Mouse (Mus musculus): ENCODE results near the gene Slc12a8.
"Not testable (repeated sequence)": the region's sequence is repeated elsewhere in the genome, so short reads cannot be mapped to it uniquely, and the experiment has no call there.

Gene Slc12a8

DNA sequence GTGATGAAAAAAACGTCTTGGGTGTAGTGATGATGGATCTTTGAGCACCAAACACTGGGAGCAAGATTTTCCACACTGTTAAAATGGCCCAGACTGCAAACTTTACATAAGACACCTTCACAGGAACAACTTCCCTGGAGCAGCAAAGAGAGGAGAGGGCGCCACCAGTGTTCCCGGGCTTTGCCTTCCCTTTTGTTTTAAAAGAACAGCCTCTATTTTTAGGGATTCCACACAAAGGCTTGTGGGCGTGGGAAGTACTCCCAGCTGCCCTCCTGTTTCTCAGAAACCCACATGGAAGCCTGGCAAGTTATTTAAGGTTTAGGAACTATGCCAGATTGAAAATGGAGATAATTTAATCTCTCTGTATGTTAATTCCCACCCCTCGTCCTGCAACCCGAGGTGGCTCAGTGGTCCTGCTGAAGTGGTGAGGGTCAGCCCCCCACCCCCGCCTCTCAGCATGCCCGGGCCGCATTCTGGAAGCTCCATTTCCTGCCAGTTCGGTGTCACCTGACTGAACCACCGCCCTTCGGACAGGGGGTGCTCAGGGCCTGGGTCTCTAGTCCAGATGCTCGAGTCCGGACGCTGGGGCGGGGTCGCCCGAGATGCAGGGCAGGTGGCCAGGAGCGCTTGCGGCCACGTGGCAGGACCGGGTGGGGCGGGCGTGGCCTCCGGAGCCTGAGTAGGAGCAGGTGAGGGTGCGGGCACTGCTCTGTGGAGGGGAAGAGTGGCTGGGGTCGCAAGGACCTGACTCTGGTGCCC is at the start of gene Slc12a8:
TSS of gene Slc12a8 (plus strand) at position 522 of the 759 bp plus-strand sequence.
- peak; percentile 75 for DNase-seq

DNA sequence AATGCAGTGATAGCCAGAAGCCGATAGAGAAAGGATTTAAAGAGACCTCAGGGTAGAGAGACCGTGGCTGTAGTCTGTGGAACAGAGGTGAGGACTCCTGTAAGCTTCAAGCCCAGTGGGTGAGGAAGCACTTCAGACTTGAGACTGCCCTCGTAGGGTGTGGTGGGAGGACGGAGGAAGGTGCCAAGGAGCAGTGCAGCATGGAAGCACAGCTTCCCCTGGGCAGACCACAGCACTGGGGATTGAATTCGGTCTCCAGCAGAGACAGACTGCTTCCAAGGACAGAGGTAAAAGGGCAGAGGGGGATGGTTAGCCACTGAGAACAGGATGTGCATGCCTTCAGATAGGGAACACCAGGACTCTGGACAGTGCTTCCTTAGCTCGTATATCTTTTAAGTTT is 49.7 kb upstream of the Slc12a8 start:
- no peak for DNase-seq

DNA sequence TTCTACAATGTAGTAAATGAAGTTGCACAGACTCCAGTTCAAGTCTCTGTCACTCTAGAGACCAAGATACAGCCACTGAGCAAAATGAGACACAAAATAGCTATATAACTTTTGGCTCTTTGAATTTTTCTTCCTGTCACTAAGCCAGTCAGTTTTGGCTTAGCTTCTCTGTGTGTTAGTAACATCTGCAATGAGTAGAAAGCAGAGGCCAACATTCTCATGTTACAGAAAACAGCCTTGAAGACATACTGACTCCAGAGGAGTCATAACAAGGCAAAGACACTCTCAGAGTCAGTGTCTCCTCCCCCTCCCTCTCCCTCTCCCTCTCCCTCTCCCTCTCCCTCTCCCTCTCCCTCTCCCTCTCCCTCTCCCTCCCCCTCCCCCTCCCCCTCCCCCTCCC is 47.2 kb upstream of the Slc12a8 start:
- no peak for DNase-seq

DNA sequence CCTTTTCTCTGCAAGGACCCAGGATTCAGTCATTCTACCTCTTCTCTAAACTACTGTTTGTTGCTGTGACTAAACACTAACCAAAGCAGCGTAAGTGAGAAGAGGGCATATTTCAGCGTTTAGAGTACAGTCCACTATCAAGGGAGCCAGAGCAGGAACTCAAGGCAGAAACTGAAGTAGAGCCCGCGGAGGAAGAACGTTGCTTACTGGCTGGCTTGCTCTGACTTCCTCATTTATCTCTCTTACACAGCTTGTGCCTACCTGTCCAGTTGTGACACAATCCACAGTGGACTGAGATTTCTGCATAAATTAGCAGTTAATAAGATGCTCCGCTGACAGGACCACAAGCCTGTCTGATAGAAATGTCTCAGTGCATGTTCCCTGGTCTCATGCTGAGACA is 42.7 kb upstream of the Slc12a8 start:
- no peak for DNase-seq

DNA sequence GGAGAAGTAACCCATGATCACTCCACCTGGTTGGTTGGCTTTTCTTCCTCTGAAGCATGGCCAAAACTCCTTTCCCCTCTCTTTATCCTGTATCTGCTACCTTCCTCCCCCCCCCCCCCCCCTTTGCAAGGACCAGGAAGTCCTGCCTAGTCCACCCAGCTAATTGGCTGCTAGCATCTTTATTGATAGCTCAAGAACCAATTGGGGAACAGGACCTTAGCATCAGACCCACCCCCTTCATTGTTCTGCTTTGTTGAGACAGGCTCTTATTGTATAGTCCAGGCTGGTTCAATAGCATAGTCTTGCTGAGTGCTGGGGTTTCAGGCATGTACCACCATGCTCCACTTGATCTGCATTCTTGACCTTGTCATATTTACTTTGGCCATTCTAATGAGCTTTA is 37.2 kb upstream of the Slc12a8 start:
- no peak for DNase-seq

DNA sequence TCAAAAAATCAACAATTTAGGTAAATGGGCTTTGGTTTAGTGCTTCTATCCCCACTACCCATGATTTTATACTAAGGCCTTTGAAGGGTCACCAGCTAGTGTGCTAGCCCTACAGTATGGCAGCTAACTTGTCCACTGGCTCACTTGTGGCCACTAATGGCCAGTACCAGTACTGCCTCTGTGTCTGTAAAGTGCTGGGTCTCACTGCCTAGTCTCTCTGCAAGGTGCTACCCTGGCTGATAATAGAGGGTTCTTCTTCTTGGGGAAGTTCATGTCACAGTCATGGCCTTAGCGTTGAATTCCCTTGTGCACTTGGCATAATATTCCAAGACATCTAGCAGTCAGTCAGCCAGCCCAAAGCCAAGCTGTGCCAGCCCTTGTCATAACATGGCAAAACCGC is 36.0 kb upstream of the Slc12a8 start:
- no peak for DNase-seq

DNA sequence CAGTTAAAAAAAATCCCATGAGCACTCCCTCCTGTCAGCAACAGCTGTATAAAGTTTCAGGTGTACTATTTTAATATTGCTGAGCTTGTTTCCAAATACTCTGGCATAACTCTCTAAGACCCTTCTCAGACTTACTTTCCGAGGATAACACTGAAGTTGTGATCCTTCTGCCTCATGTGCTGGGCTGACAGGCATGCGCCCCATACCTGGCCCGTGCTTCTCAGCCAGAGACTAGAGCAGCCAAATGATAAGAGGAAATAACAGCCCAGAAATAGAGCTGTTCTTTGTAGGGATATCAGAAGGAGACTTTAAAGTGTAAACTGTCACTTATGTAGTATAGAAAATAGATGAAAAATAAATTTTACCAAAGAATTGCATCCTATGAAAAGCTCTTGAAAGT is 34.8 kb upstream of the Slc12a8 start:
- DNase-seq = no peak

DNA sequence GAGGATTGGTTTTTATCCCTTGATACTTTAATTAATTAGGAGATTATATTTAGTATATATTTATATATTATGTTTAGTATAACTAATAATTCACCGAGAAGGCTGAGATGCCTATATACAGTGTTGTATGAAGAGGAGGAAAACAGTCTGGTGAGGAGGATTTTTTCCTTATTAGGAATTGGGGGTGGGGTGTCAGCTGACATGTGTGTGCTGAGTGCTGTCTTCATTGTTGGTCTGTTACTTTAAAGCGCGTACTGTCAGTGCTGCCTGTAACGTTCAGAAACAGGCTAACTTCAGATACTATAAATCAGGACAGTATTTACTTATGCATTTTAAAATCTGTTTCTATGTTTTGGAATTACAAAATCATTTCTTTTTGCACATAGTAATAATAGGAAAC is 29.4 kb upstream of the Slc12a8 start:
- DNase-seq = no peak

DNA sequence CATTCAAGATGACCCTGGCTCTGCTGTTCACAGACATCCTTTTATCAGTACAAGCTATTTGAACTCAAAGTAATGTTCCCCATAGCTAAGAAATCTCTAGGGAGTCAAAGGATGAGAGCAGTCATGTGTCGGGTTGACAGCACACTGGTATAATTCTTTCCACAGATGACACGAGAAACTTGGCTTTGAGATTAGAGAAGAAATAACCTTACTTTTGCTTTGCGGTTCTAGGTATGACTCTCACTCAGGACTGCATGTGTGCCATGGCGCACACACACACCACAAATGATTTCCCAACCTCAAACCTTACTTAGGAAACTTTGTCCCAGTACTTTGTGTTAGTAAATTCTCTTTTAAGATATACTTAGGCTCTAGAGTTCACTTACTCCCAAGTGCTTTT is 22.8 kb upstream of the Slc12a8 start:
- no peak for DNase-seq

DNA sequence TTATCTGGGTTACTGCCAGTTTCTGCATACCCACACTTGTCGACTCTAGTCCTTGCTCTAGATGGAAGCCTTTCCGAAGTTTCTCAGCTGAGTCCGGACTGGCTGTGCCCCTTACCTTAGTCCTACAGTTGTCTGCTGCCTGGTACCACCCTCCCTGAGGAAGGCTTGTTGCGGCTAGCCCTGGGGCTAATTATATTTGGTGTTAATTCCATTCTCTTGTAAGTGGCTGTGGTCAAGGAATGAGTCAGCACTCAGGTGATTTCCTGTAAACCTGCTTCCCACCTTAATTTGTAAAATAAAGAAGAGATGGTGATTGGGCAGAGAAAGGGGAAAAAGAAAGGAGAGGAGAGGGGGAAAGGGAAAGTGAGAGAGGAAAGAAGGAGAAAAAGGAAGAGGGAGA is 9.0 kb upstream of the Slc12a8 start:
- no peak for DNase-seq

DNA sequence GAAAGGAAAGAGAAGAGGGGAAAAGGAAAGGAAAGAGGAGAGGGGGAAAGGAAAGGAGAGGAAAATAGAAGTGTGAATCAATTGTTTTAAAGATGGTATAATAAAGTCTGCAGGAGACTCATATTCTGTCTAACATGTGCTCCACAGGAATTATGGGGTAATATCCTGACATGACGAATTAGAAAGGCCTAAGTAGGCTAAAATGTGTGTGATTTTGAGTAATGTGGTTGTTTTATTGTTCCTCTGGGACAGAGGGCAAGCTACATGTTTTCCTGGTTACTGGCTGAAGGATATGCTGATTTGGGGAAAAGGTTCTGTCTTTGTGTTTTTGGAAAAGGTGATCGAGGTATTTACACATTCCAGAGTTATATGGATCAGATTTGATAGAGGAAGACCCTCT is 7.9 kb upstream of the Slc12a8 start:
- not testable (repeated sequence) for DNase-seq

DNA sequence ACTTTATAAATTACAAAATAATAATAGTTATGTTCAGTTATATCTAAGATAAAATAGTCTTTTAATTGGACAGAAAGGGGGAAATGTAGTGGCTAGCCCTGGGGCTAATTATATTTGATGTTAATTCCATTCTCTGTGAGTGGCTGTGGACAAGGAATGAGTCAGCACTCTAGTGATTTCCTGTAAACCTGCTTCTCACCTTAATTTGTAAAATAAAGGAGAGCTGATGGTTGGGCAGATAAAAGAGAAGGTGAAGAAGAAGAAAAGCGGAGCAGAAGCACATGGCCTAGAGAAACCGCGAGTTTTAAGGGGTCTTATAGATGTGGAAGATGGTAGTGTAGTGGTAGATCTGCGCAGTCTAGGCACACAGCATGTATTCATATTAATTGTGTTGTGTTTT is 6.3 kb upstream of the Slc12a8 start:
- DNase-seq = not testable (repeated sequence)

DNA sequence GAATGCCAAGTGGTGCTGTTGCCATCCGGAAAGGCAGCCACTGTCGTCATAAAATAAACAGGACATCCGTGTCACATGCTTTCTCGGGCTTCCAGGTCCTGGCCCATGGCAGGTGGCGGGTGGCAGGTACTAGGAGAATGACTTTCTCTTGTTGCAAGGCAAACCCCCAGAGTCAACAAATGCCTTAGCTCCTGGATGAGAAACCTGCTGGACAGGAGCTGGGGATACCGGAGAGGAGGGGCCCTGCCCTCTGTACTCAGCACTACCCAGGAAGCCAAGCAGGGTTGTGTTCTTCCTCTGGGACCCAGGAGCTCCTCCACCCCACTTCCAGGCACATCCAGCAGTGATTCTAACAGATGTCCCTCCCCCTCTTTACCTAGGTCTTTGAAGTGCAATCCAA is 4.6 kb upstream of the Slc12a8 start:
- no peak for DNase-seq

DNA sequence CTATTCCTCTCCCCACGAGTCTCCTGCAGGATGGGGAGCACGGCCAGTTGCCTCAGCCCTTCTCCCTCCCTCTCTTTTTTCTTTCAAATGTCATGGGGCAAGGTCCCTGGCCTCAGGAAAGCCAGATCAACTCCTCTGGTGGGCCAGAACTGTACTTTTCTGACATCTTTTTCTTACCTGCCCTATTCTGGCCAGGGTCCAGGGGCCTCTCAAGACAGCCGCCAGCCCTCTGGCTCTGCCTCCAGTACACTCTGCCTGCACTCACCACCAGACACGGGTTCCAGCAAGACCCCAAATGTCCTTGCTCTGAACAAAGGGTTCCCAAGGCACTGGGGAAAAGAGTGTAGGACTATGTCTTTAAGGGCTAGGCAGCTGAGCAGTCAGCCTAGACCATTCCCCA is 499 bp downstream of the Slc12a8 start:
- DNase-seq = no peak

DNA sequence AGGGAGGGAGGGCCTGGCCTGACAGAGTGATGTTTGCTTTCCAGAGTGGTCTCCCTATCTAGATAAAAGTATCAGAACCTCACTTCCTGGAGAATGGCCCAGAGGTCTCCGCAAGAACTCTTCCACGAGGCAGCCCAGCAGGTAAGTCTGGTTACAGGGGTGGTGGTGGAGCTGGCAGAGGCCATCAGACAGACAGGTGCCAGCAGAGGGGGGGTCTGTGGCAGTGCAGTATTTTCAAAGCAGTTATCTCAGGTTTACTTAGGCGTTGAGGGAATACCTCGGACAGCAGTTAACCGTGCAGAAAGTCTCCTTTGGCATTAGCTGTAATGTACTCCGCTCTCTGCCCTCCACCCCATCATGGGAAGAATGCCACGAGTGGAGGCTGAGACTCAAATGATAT is 1.1 kb downstream of the Slc12a8 start:
- DNase-seq = no peak

DNA sequence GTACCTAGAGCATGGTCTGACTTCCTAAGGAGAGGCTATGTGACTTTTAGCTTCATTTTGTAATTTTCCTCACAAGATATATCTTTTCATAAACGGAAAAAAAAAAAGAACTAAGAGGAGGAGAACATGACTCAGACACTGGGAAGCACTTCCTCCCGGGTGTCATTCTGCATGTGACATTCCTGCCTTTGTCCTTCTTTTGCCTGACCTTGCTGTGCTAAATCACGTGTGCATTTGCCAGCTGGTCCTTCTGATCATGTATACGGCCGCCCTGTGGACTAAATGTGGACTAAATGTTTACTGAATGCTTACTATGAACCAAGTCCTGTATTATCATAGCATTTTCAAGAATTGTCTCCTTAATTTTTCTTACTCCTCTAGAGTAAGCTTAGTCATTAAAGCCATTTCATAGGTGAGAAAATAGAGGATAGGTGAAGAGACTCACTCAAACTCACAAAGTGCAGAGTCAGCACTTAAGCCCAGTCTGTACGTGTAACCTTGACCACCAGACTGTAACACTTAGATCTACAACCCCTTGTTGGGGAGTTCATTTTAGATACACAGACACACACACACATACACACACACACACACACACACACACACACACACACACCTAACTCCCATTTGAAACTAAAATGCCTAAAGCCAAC is 2.9 kb downstream of the Slc12a8 start:
- DNase-seq = no peak

DNA sequence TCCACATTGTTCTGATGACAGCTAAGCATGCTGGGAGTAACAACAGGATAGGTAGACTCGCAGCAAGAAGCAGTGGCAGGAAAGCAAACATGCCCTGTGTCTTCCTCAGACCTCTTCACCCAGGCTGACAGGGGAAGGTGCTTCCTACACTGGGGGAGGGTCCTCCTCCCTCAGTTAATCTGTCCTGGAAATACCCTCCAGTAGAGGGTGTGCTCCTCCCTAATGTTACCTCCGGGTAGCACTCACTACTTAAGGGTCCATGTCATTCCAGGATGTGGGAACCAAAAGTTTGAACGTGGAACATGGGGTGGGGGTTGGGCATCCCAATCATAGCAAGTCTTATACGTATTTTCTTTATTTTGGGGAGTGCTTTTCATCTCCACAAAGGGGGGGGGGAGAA is 5.4 kb downstream of the Slc12a8 start:
- no peak for DNase-seq

DNA sequence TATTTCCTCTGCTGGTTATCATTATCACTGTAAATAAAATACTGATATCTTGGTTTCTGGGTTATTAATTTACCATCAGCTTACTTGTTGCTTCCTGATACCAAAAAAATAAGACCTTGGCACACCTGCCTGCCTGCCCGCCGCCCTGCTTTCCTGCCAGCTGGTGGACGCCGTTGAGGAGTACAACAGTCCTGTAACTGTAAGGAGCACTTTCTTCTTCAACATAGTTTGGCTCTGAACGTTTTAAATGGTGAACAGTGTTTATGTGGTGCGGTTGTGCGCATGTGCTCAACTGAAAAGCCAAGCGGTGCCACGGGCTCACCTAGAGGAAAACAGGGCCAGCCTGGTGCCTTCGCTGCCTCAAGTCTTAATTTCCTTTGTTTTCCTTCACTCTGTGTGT is 6.4 kb downstream of the Slc12a8 start:
- DNase-seq = no peak

DNA sequence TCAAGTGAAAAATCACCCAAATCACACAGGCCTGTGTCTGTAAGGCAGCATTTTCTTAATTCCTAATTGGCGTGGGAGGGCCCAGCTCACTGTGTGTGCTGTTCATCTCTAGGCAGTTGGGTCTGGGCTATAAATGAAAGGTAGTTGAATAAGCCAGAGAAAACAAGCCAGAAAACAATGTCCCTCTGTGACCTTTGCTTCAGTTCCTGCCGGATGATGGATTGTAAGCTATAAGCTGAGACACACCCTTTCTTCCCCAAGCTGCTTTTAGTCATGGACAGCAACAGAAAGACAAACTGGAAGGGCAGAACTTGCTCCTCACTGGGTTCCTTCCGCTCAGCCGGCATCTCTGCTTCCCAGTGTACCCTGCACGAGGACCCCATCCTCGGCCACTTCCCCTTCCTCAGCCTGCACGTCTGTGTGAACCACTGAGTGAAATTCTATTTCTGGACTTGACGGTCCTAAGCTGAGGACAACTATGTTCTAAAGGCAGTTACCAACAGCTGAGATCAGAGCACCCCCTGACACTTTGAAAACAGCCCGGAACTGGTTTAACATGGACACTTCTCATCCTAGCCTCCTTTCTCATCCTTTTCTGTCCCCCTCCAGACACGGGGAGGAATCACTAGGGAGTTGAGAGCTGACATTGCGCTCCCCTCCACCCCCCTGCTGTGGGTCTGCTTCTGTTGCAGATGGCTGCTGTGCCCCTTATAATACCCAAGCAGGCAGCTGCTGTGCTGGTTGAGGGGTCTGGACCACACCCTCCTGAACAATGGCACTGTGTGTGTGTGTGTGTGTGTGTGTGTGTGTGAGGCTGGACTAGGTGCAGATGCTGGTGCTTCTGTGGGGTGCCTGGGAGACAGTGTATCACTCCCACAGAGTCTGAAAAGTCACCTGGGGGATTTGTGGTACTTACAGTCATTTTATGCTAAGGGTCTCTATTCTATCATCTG is 12.7 kb downstream of the Slc12a8 start:
- DNase-seq = no peak

DNA sequence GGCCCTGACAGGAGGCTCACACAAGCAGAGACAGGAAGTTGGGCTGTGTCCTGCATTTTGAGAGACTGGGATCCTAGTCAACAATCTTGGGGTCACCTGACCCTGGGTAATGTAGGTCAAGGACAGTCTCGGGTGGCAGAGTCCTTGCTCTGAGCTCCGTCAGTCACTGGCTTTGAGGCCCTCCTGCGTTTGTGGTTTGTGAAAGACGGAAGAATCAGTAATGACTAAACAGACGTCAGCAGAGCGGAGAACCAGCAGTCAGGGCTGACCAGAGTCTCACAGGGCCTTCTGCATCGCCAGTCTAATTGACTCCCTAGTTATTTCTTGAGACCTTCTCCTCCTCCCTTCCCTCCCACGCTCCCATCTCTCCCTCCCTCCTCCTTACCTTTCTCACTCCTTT is 14.1 kb downstream of the Slc12a8 start:
- DNase-seq = no peak

DNA sequence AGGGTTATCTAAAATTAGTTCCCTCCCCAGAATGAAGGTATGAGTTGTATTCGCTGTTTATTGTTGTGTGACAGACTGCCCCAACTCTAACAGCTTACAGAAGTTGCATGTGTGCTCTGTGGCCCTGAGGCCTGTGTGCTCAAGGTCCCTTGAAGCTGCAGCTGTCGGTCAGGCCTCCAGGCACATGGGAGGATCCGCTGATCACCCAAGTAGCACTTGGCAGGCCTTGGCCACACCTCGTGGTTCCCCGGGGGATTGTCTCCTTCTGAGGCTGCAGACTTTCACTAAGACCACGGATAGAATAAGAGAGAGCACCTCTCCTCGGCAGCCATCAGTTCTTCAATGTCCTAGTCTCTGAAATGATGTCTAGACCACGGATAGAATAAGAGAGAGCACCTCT is 19.3 kb downstream of the Slc12a8 start:
- DNase-seq = no peak

DNA sequence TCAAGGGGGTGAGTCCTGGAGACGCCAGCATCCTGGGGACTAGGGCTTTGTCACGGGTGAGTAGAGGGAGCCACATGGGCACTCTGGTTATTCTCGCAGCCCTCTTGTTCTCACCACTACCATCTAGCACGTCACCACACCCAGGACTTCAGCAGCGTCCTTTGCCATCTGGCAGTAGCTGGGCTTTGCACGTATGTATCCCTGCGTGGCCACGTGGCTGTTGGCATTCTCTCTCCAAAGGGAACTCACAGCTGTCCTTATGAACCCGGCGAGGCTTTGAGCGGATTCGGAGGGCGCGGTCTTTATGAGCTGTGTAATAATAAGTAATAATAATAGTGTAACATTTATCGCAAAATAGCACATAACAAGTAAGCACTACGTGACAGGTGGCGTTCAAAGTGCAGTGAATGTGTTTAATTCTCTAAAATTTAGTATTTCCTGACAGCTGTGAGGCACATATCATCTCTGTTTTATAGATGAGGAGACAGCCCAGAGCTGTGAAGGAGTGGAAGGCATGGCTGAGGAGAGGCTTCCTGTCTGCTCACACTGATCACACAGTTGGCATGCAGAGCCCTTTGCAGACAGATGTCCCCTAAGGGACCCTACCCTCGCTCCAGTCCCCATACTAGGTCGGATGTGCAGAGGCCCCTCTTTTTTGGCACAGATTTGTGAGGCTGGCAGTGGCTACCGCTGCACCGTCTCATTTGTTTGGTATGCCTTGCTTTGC is 20.5 kb downstream of the Slc12a8 start:
- no peak for DNase-seq

DNA sequence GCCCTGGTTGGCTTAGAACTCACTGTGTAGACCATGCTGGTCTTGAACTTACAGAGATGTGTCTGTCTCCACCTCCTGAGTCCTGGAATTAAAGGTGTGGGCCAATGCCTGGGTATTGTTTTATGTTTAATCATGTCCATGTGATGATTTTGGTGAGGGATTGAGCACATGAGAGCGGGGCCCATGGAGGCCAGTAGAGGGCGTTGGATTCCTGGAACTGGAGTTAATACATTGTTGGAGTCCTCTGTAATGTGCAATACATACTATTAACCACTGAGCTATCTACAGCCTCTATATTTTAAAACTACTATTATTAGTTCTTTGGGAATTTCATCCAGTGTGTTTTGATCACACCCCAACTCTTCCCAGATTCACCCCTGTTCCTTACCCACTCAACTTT is 27.2 kb downstream of the Slc12a8 start:
- no peak for DNase-seq

Measured in right cerebral cortex, adult 18-20 months (tissue).